Mouse (Mus musculus) hindbrain, embryonic 15.5 days (tissue): ENCODE data around the gene BC048562. TPM values are rescaled to one million over a fixed set of nuclear protein-coding genes. Genes with fewer than 3 reads are reported as not detected.
A peak's percentile ranks its signal among the peaks of the same experiment; 100 is the strongest.

Experiments used
- ATAC-seq: fragments of 200-750 bp; cut with Nextera tagmentation; 2 replicates; pipeline ENCODE4 v1.8.0; 2017; ENCODE audit warnings: low read depth, moderate number of reproducible peaks, moderate TSS enrichment; ENCODE audit not compliant: low FRiP score
- H3K27ac ChIP-seq: fragments of 300-500 bp; sonication (generic); replicated peaks from 2 replicates; pipeline ENCODE4 v1.5.1; 2015; ENCODE audit warnings: mild to moderate bottlenecking, inconsistent platforms
- H3K27me3 ChIP-seq: fragments of 300-500 bp; sonication (generic); 2 replicates; pipeline ENCODE4 v1.6.1; 2015; ENCODE audit warnings: control low read depth, inconsistent platforms
- H3K36me3 ChIP-seq: fragments of 300-500 bp; sonication (generic); 2 replicates; pipeline ENCODE4 v1.6.1; 2015; ENCODE audit warnings: control low read depth, inconsistent platforms
- H3K4me1 ChIP-seq: fragments of 300-500 bp; sonication (generic); replicated peaks from 2 replicates; pipeline ENCODE4 v1.6.1; 2015; ENCODE audit warnings: control low read depth, inconsistent platforms
- H3K4me2 ChIP-seq: fragments of 300-500 bp; sonication (generic); 2 replicates; pipeline ENCODE4 v1.6.1; 2015; ENCODE audit warnings: moderate library complexity, mild to moderate bottlenecking, inconsistent platforms
- H3K4me3 ChIP-seq: fragments of 300-500 bp; sonication (generic); 2 replicates; pipeline ENCODE4 v1.5.1; 2015; ENCODE audit warnings: mild to moderate bottlenecking, inconsistent platforms
- H3K9ac ChIP-seq: fragments of 300-500 bp; sonication (generic); 2 replicates; pipeline ENCODE4 v1.6.1; 2015; ENCODE audit warnings: inconsistent platforms
- H3K9me3 ChIP-seq: fragments of 300-500 bp; sonication (generic); 2 replicates; pipeline ENCODE4 v1.6.1; 2016; ENCODE audit warnings: control low read depth, inconsistent platforms
- WGBS: fragments of 180-500 bp; shearing (Covaris S2); methylation state at CpG from one replicate; pipeline ENCODE4 v1.1.7; 2015; 5-methylcytosine and 5-hydroxymethylcytosine counted together
- polyA plus RNA-seq: library from polyadenylated mRNA; unstranded; fragments of >200 nt; fragmentation: Nextera tagmentation; extraction: Ambion mirVana; gene quantifications from 2 replicates; pipeline ENCODE4 v1.2.1, GENCODE M21; 2015

The BC048562 gene
- polyA plus RNA-seq, 1 experiment from 2014 or later: not detected

- H3K4me2 ChIP-seq: peak overlapping the region; percentile 82
- WGBS: 57% methylated on average over 6 of the region's 6 CpGs
- peak overlapping the region; percentile 84 for H3K27ac ChIP-seq
- H3K9me3 ChIP-seq: no peaks in the 10 kb centered on the region
- no peak for ATAC-seq
- peak overlapping the region; percentile 75 for H3K9ac ChIP-seq
- H3K4me3 ChIP-seq: peak overlapping the region; percentile 72
- no peaks in the 10 kb centered on the region for H3K27me3 ChIP-seq
- H3K4me1 ChIP-seq: peaks cover 46% of the 10 kb centered on the region
- peaks cover 11% of the 10 kb centered on the region for H3K36me3 ChIP-seq
These were observed 15.4 kb downstream of the BC048562 start for GRCm38 (mm10) chr9:108451519-108452160.

GRCm38 (mm10) chr9:108452291-108452906 is 16.1 kb downstream of the BC048562 start:
- Histone ChIP-seq H3K4me1 (peaks cover 46% of the 10 kb centered on the region), H3K4me2 (peak overlapping the region; percentile 82), H3K36me3 (peaks cover 11% of the 10 kb centered on the region), H3K27me3 (no peaks in the 10 kb centered on the region), H3K27ac (peak overlapping the region; percentile 84), H3K4me3 (peak overlapping the region; percentile 72), H3K9ac (peak overlapping the region; percentile 75), H3K9me3 (no peaks in the 10 kb centered on the region)
- under 1% methylated on average over 40 of the region's 40 CpGs for WGBS
- ATAC-seq: peak; percentile 92

GRCm38 (mm10) chr9:108452911-108453310 is 16.6 kb downstream of the BC048562 start:
- WGBS: 46% methylated on average over 6 of the region's 6 CpGs
- H3K27ac ChIP-seq: peak overlapping the region; percentile 84
- no peaks in the 10 kb centered on the region for H3K9me3 ChIP-seq
- peak overlapping the region; percentile 72 for H3K4me3 ChIP-seq
- ATAC-seq: peak; percentile 35
- H3K4me2 ChIP-seq: peak overlapping the region; percentile 82
- H3K36me3 ChIP-seq: peaks cover 10% of the 10 kb centered on the region
- H3K4me1 ChIP-seq: peaks cover 46% of the 10 kb centered on the region
- no peaks in the 10 kb centered on the region for H3K27me3 ChIP-seq
- H3K9ac ChIP-seq: peak overlapping the region; percentile 75

GRCm38 (mm10) chr9:108453458-108453857 is 17.2 kb downstream of the BC048562 start:
- peak overlapping the region; percentile 75; the same call in 1 of the 2 replicates for H3K9ac ChIP-seq
- H3K27me3 ChIP-seq: no peaks in the 10 kb centered on the region
- no peaks in the 10 kb centered on the region for H3K9me3 ChIP-seq
- H3K4me3 ChIP-seq: peak overlapping the region; percentile 72
- peak overlapping the region; percentile 82 for H3K4me2 ChIP-seq
- peaks cover 4% of the 10 kb centered on the region for H3K36me3 ChIP-seq
- ATAC-seq: no peak
- WGBS: 80% methylated on average over 4 of the region's 4 CpGs
- peaks cover 46% of the 10 kb centered on the region for H3K4me1 ChIP-seq
- peak overlapping the region; percentile 84 for H3K27ac ChIP-seq

DNA sequence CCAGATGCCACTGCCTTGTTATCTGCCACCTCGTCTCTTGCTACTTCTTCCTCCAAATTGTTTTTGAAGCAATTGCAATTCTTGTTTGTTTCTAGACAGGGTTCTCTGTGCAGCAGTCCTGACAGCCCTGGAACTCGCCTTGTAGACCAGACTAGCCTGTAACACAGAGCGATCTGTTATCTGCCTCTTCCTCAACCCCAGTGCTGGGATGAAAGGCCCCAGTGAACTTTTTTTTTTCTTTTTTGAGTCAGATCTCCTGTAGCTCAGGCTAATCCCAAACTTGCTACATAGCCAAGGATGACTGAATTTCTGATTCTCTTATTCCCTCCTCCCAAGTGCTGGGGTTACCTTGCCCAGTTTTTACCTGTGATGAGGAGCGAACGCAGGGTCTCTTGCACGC is 18.1 kb downstream of the BC048562 start:
- Histone ChIP-seq H3K9ac (no peak overlapping the region), H3K27ac (no peak overlapping the region), H3K4me3 (no peak overlapping the region), H3K27me3 (no peaks in the 10 kb centered on the region), H3K9me3 (no peaks in the 10 kb centered on the region), H3K4me1 (peaks cover 40% of the 10 kb centered on the region), H3K4me2 (no peak overlapping the region), H3K36me3 (no peaks in the 10 kb centered on the region)
- 92% methylated on average over 6 of the region's 6 CpGs for WGBS
- ATAC-seq: no peak

DNA sequence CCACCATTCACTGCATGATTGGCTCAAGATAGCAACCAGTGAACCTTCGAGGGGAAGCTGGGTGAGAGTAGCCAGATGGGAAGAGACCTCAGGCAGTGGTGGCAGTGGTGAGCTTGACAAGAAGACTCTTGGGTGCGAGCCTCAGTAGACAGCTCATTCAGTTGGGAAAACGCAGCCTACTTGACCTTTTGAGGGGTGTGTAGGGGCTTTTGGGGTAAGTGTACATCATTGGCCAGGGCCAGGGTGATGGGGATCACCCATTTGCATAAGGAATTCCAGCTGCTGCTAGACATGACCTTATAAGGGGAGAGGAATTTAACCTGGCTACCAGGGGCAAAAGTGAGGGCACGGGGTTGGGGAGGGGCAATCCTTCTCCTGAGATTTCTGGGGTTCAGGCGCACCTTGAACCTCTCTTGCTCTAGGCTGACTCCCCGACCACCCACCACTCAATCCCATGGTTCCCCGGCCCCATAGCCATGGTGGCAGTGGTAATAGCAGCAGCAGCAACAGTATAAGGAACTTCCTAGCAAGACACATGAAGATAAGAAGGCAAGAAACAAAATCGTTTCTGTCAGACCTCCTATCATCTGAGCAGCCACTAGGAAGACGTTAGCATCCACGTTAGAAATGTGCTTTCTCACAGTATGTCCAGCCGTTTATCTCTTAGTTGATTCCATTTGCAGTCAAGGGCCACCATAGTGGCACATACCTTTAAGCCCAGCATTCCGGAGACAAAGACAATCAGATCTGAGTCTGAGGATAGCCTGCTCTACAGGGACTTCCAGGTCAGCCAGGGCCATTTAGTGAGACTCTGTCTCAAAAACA is 19.7 kb downstream of the BC048562 start:
- no peaks in the 10 kb centered on the region for H3K9me3 ChIP-seq
- no peak overlapping the region for H3K9ac ChIP-seq
- peaks cover 30% of the 10 kb centered on the region for H3K4me1 ChIP-seq
- H3K4me2 ChIP-seq: no peak overlapping the region
- H3K27ac ChIP-seq: no peak overlapping the region
- H3K36me3 ChIP-seq: no peaks in the 10 kb centered on the region
- no peak for ATAC-seq
- WGBS: 85% methylated on average over 12 of the region's 12 CpGs
- H3K4me3 ChIP-seq: no peak overlapping the region
- no peaks in the 10 kb centered on the region for H3K27me3 ChIP-seq

GRCm38 (mm10) chr9:108456953-108457352 is 20.7 kb downstream of the BC048562 start:
- H3K9ac ChIP-seq: no peak overlapping the region
- no peaks in the 10 kb centered on the region for H3K9me3 ChIP-seq
- no peak overlapping the region for H3K4me2 ChIP-seq
- H3K27ac ChIP-seq: no peak overlapping the region
- no peak for ATAC-seq
- peaks cover 30% of the 10 kb centered on the region for H3K4me1 ChIP-seq
- H3K4me3 ChIP-seq: no peak overlapping the region
- no peaks in the 10 kb centered on the region for H3K27me3 ChIP-seq
- H3K36me3 ChIP-seq: no peaks in the 10 kb centered on the region
- WGBS: 87% methylated on average over 10 of the region's 10 CpGs

GRCm38 (mm10) chr9:108459939-108460318 is 23.6 kb downstream of the BC048562 start:
- Histone ChIP-seq H3K27me3 (no peaks in the 10 kb centered on the region), H3K9me3 (no peaks in the 10 kb centered on the region), H3K4me1 (peaks cover 22% of the 10 kb centered on the region), H3K4me3 (peak overlapping the region; percentile 66), H3K4me2 (peak overlapping the region; percentile 82), H3K27ac (peak overlapping the region; percentile 87), H3K9ac (no peak overlapping the region), H3K36me3 (peaks cover 13% of the 10 kb centered on the region)
- ATAC-seq: no peak; the same call in 1 of the 2 replicates
- WGBS: 97% methylated on average over 1 of the region's 1 CpGs

- WGBS: under 1% methylated on average over 50 of the region's 52 CpGs
- H3K4me3 ChIP-seq: peak within 1 kb of the TSS; percentile 66
- no peaks in the 10 kb centered on the region for H3K27me3 ChIP-seq
- H3K9me3 ChIP-seq: no peaks in the 10 kb centered on the region
- peaks cover 22% of the 10 kb centered on the region for H3K4me1 ChIP-seq
- peak within 1 kb of the TSS; percentile 82 for H3K4me2 ChIP-seq
- ATAC-seq: peak; percentile 83
- H3K27ac ChIP-seq: peak within 1 kb of the TSS; percentile 87
- H3K9ac ChIP-seq: peak within 1 kb of the TSS; percentile 75
- peaks cover 16% of the 10 kb centered on the region for H3K36me3 ChIP-seq
These were observed 24.3 kb downstream of the BC048562 start, which contains the start of gene Ccdc71 for GRCm38 (mm10) chr9:108460319-108461178. Gene Ccdc71, plus strand, starts transcription at chr9:108460527.

- peak within 1 kb of the TSS; percentile 82 for H3K4me2 ChIP-seq
- no peak for ATAC-seq
- H3K27me3 ChIP-seq: no peaks in the 10 kb centered on the region
- peak within 1 kb of the TSS; percentile 75 for H3K9ac ChIP-seq
- peaks cover 22% of the 10 kb centered on the region for H3K4me1 ChIP-seq
- H3K9me3 ChIP-seq: no peaks in the 10 kb centered on the region
- 25% methylated on average over 11 of the region's 11 CpGs for WGBS
- H3K36me3 ChIP-seq: peaks cover 23% of the 10 kb centered on the region
- peak within 1 kb of the TSS; percentile 87 for H3K27ac ChIP-seq
- H3K4me3 ChIP-seq: peak within 1 kb of the TSS; percentile 66
These were observed 24.9 kb downstream of the BC048562 start, which contains the start of gene Klhdc8b for GRCm38 (mm10) chr9:108461181-108461631. Gene Klhdc8b, minus strand, starts transcription at chr9:108461581.

GRCm38 (mm10) chr9:108461675-108462074 is 25.4 kb downstream of the BC048562 start:
- Histone ChIP-seq H3K36me3 (peaks cover 24% of the 10 kb centered on the region), H3K9ac (peak overlapping the region; percentile 75), H3K27me3 (no peaks in the 10 kb centered on the region), H3K9me3 (no peaks in the 10 kb centered on the region), H3K4me3 (peak overlapping the region; percentile 66), H3K27ac (no peak overlapping the region), H3K4me1 (peaks cover 22% of the 10 kb centered on the region), H3K4me2 (peak overlapping the region; percentile 82)
- 91% methylated on average over 5 of the region's 5 CpGs for WGBS
- ATAC-seq: no peak
